Mouse (Mus musculus): ENCODE results near the gene Slc36a2. TPM values are rescaled to one million over a fixed set of nuclear protein-coding genes. Genes with fewer than 3 reads are reported as not detected.

Gene Slc36a2
- polyA plus RNA-seq, 1 experiment from 2014 or later, result 0.15 TPM

GRCm38 (mm10) chr11:55209626-55210353, 24.9 kb upstream of the Slc36a2 start:
- Histone ChIP-seq H3K9ac (no peak overlapping the region), H3K27ac (0 out of 2 replicates have a peak overlapping the region, but pooled peaks have one; percentile 17), H3K27me3 (no peaks in the 10 kb centered on the region), H3K9me3 (no peaks in the 10 kb centered on the region), H3K4me2 (replicated peaks) (no peak overlapping the region), H3K4me1 (peaks cover 23% of the 10 kb centered on the region), H3K4me3 (no peak overlapping the region), H3K36me3 (no peaks in the 10 kb centered on the region)
- WGBS, result 62% methylated on average over 6 of the region's 6 CpGs
- ATAC-seq (ENCODE audit: insufficient number of reproducible peaks, insufficient read depth, low FRiP score, low TSS enrichment), result no peak

DNA sequence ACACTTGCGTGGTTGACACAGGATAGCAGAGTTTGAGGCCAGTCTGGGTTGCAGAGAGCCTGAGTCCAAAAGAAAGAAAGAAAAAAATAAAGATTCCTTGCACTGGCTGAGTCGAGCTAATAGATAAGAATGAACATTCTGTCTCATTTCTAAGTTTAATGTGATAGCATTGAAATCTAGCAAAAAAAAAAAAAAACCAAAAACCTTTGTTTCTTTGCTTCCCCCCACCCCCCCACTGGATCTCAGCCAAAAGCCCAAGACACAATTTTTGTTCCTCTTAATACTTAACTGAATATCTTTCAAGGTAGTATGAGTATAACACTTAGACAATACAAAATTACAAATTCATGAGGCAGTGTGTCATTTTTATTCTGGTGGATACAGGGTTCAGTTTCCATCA, 24.2 kb upstream of the Slc36a2 start:
- 56% methylated on average over 2 of the region's 2 CpGs for WGBS
- H3K9me3 ChIP-seq, result no peaks in the 10 kb centered on the region
- no peaks in the 10 kb centered on the region for H3K36me3 ChIP-seq
- H3K4me1 ChIP-seq, result peaks cover 24% of the 10 kb centered on the region
- no peak overlapping the region for H3K4me3 ChIP-seq
- H3K27me3 ChIP-seq, result no peaks in the 10 kb centered on the region
- no peak overlapping the region for H3K9ac ChIP-seq
- no peak overlapping the region for H3K27ac ChIP-seq
- ATAC-seq (ENCODE audit: insufficient number of reproducible peaks, insufficient read depth, low FRiP score, low TSS enrichment), result no peak
- H3K4me2 ChIP-seq (replicated peaks), result no peak overlapping the region

- Histone ChIP-seq H3K4me2 (replicated peaks) (no peak overlapping the region), H3K9me3 (no peaks in the 10 kb centered on the region), H3K9ac (no peak overlapping the region), H3K27ac (no peak overlapping the region), H3K27me3 (no peaks in the 10 kb centered on the region), H3K36me3 (no peaks in the 10 kb centered on the region), H3K4me3 (no peak overlapping the region), H3K4me1 (peaks cover 24% of the 10 kb centered on the region)
- WGBS, result 59% methylated on average over 6 of the region's 6 CpGs
- no peak for ATAC-seq (ENCODE audit: insufficient number of reproducible peaks, insufficient read depth, low FRiP score, low TSS enrichment)
Measured at GRCm38 (mm10) chr11:55208001-55208690, 23.3 kb upstream of the Slc36a2 start.

- Histone ChIP-seq H3K27me3 (0 out of 2 replicates have a peak, but pooled peaks cover 3% of the 10 kb centered on the region), H3K4me2 (replicated peaks) (peak overlapping the region; percentile 98), H3K4me1 (peaks cover 20% of the 10 kb centered on the region), H3K36me3 (no peaks in the 10 kb centered on the region), H3K9me3 (no peaks in the 10 kb centered on the region), H3K9ac (peak overlapping the region; percentile 82), H3K4me3 (peak overlapping the region; percentile 78), H3K27ac (no peak overlapping the region)
- WGBS, result 10% methylated on average over 17 of the region's 17 CpGs
- ATAC-seq (ENCODE audit: insufficient number of reproducible peaks, insufficient read depth, low FRiP score, low TSS enrichment), result no peak; the same call in 1 of the 2 replicates
Measured at GRCm38 (mm10) chr11:55204602-55205001, 19.7 kb upstream of the Slc36a2 start.

- Histone ChIP-seq H3K27me3 (0 out of 2 replicates have a peak, but pooled peaks cover 3% of the 10 kb centered on the region), H3K36me3 (no peaks in the 10 kb centered on the region), H3K4me2 (replicated peaks) (peak within 1 kb of the TSS; percentile 98), H3K4me1 (peaks cover 16% of the 10 kb centered on the region), H3K9ac (peak within 1 kb of the TSS; percentile 82), H3K27ac (no peak within 1 kb of the TSS), H3K4me3 (peak within 1 kb of the TSS; percentile 78), H3K9me3 (no peaks in the 10 kb centered on the region)
- ATAC-seq (ENCODE audit: insufficient number of reproducible peaks, insufficient read depth, low FRiP score, low TSS enrichment), result peak; percentile 77
- under 1% methylated on average over 31 of the region's 31 CpGs for WGBS
Measured at GRCm38 (mm10) chr11:55204159-55204596, 19.3 kb upstream of the Slc36a2 start, which contains the start of gene Slc36a1. Gene Slc36a1 (plus strand): TSS chr11:55204350.

GRCm38 (mm10) chr11:55197740-55198510, 13.0 kb upstream of the Slc36a2 start:
- no peaks in the 10 kb centered on the region for H3K4me1 ChIP-seq
- WGBS, result 79% methylated on average over 8 of the region's 8 CpGs
- no peak overlapping the region for H3K4me3 ChIP-seq
- H3K9me3 ChIP-seq, result no peaks in the 10 kb centered on the region
- H3K9ac ChIP-seq, result no peak overlapping the region
- H3K27ac ChIP-seq, result no peak overlapping the region
- H3K36me3 ChIP-seq, result no peaks in the 10 kb centered on the region
- no peak for ATAC-seq (ENCODE audit: insufficient number of reproducible peaks, insufficient read depth, low FRiP score, low TSS enrichment)
- no peak overlapping the region for H3K4me2 ChIP-seq (replicated peaks)
- 0 out of 2 replicates have a peak, but pooled peaks cover 3% of the 10 kb centered on the region for H3K27me3 ChIP-seq

DNA sequence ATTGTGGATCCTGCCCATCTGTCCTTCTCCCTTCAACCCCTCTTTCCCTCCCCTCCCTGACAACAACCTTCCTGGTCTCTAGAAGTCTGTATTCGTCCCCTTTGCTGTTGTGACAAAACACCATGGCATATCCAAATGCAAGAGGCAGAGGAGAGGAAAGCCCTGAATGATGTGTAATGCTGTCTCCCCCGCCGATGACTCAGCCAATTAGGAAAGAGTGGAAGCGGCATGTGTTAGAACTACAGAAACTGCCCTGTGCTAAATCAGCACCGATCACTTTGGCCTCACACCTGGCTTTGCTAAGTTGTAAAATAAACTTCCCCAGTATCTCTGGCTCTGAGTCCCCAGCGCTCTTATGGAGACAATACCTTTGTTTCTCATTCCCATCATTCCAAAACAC, 12.2 kb upstream of the Slc36a2 start:
- H3K4me3 ChIP-seq, result no peak overlapping the region
- H3K27me3 ChIP-seq, result no peaks in the 10 kb centered on the region
- no peaks in the 10 kb centered on the region for H3K4me1 ChIP-seq
- 67% methylated on average over 6 of the region's 6 CpGs for WGBS
- H3K4me2 ChIP-seq (replicated peaks), result no peak overlapping the region
- H3K9me3 ChIP-seq, result no peaks in the 10 kb centered on the region
- ATAC-seq (ENCODE audit: insufficient number of reproducible peaks, insufficient read depth, low FRiP score, low TSS enrichment), result no peak
- no peak overlapping the region for H3K9ac ChIP-seq
- H3K36me3 ChIP-seq, result no peaks in the 10 kb centered on the region
- H3K27ac ChIP-seq, result no peak overlapping the region

GRCm38 (mm10) chr11:55190216-55190615, 5.3 kb upstream of the Slc36a2 start:
- 90% methylated on average over 3 of the region's 3 CpGs for WGBS

DNA sequence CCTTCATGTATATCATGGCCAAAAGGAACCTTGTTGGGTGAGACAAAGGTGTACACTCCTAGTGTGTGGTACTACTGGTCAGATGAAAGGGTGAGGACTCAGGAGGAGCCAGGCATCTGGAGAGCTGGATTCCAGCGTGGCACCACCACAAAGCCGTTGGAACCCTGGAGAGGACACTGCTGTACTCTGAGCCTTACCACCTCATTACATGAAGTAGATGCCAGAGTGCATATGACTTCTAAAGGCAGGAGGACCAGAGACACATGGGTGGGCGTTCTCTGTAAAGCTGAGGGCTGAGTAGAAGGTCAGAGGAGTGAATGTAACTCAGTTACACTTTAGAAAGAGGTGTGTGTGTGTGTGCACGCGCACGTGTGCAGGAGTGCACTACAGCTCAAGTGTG, 2.9 kb upstream of the Slc36a2 start:
- no peak overlapping the region for H3K4me3 ChIP-seq
- H3K36me3 ChIP-seq, result no peaks in the 10 kb centered on the region
- H3K9ac ChIP-seq, result no peak overlapping the region
- no peak overlapping the region for H3K4me2 ChIP-seq (replicated peaks)
- no peaks in the 10 kb centered on the region for H3K27me3 ChIP-seq
- no peak for ATAC-seq (ENCODE audit: insufficient number of reproducible peaks, insufficient read depth, low FRiP score, low TSS enrichment)
- WGBS, result 88% methylated on average over 6 of the region's 6 CpGs
- H3K9me3 ChIP-seq, result no peaks in the 10 kb centered on the region
- H3K4me1 ChIP-seq, result no peaks in the 10 kb centered on the region
- no peak overlapping the region for H3K27ac ChIP-seq

More at GRCm38 (mm10) chr11:55190216-55190615, 5.3 kb upstream of the Slc36a2 start:
- Histone ChIP-seq H3K4me1 (no peaks in the 10 kb centered on the region), H3K27ac (no peak overlapping the region), H3K9me3 (no peaks in the 10 kb centered on the region), H3K36me3 (no peaks in the 10 kb centered on the region), H3K4me3 (no peak overlapping the region), H3K27me3 (no peaks in the 10 kb centered on the region), H3K4me2 (replicated peaks) (no peak overlapping the region), H3K9ac (no peak overlapping the region)
- no peak for ATAC-seq (ENCODE audit: insufficient number of reproducible peaks, insufficient read depth, low FRiP score, low TSS enrichment)

DNA sequence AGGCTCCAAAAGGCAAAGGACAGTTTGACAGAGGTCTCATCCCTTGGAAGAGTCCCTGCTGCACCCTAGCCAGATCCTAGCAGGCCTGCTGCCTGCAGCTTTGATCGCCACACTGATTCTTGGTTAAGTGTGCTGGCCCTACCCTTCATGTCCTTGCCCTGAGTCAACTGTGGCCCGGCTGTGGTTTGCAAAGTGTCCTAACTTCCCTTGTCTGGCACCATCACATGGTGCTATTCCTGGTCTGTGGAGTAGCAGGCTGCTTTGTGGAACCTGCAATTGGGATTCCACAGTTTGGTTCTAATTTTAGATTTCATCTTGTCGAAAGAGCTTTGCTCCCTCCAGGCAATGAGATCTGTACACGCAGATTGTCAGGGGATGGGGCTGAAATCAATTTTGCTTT, 2.4 kb upstream of the Slc36a2 start:
- ATAC-seq (ENCODE audit: insufficient number of reproducible peaks, insufficient read depth, low FRiP score, low TSS enrichment), result no peak
- 67% methylated on average over 4 of the region's 4 CpGs for WGBS
- no peak overlapping the region for H3K4me2 ChIP-seq (replicated peaks)
- no peaks in the 10 kb centered on the region for H3K27me3 ChIP-seq
- H3K4me3 ChIP-seq, result no peak overlapping the region
- no peaks in the 10 kb centered on the region for H3K36me3 ChIP-seq
- no peaks in the 10 kb centered on the region for H3K9me3 ChIP-seq
- H3K4me1 ChIP-seq, result no peaks in the 10 kb centered on the region
- no peak overlapping the region for H3K9ac ChIP-seq
- H3K27ac ChIP-seq, result no peak overlapping the region

GRCm38 (mm10) chr11:55184246-55184645, 631 bp downstream of the Slc36a2 start:
- Histone ChIP-seq H3K9ac (no peak overlapping the region), H3K27ac (no peak overlapping the region), H3K4me3 (no peak overlapping the region), H3K4me1 (no peaks in the 10 kb centered on the region), H3K36me3 (no peaks in the 10 kb centered on the region), H3K9me3 (no peaks in the 10 kb centered on the region), H3K4me2 (replicated peaks) (no peak overlapping the region), H3K27me3 (no peaks in the 10 kb centered on the region)
- 75% methylated on average over 5 of the region's 5 CpGs for WGBS
- ATAC-seq (ENCODE audit: insufficient number of reproducible peaks, insufficient read depth, low FRiP score, low TSS enrichment), result no peak

Measured in embryonic facial prominence, embryonic 12.5 days (tissue).